Mouse (Mus musculus) gastrocnemius, adult 2 months (tissue): Measurements from ENCODE around the gene Mctp1. TPM values are rescaled to one million over a fixed set of nuclear protein-coding genes. Genes with fewer than 3 reads are reported as not detected.
"Not testable (repeated sequence)": the region's sequence is repeated elsewhere in the genome, so short reads cannot be mapped to it uniquely, and the experiment has no call there.

ENCODE experiments used
- DNase-seq: peaks from one replicate; pipeline ENCODE4 v3.0.0; 2022
- H3K27ac ChIP-seq: fragments of 200-600 bp; 2 replicates; pipeline ENCODE4 v1.8.1; 2022; ENCODE audit warnings: mild to moderate bottlenecking
- H3K4me3 ChIP-seq: fragments of 200-600 bp; 2 replicates; pipeline ENCODE4 v1.8.1; 2022; ENCODE audit warnings: mild to moderate bottlenecking, moderate library complexity
- CTCF ChIP-seq: fragments of 200-600 bp; IDR thresholded peaks from 2 replicates; pipeline ENCODE4 v1.8.1; 2022; ENCODE audit warnings: antibody characterized with exemption, mild to moderate bottlenecking, moderate library complexity
- intact Hi-C: fragments of 180-260 bp; cut with DNase I; formaldehyde crosslinking; loops from one replicate; pipeline ENCODE4 v1.15.1; 2025
- total RNA-seq, 2 experiments: library from RNA; stranded (reverse); gene quantifications; 2 replicates each; pipeline ENCODE4 v1.2.3; 2021

Mctp1 gene
- total RNA-seq, 2 experiments from 2014 or later, result 0.75 to 1.5 TPM

DNA sequence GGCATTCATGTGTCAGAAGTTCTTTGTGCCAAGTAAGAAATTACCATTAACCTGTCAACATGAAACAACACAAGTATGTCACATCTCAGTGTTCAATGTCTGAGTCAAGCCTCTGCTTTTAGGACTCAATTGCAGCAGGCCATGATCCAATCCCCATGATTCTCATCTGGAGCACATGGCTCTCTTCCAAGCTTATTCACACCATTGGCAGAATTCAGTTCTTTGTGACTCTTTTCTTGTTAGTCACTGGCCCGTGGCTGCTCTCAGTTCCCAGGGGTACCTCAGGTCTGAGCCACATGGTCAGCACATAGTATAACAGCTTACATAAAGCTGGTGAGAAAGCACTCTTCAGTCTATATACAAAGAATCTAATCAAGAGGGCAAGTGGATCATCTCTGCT is 138.8 kb downstream of the Mctp1 start:
- no peak for DNase-seq
- intact Hi-C loops, result no loop called here
- Histone ChIP-seq H3K4me3 (no peak overlapping the region), H3K27ac (no peak overlapping the region)
- TF ChIP-seq CTCF, result no peak

DNA sequence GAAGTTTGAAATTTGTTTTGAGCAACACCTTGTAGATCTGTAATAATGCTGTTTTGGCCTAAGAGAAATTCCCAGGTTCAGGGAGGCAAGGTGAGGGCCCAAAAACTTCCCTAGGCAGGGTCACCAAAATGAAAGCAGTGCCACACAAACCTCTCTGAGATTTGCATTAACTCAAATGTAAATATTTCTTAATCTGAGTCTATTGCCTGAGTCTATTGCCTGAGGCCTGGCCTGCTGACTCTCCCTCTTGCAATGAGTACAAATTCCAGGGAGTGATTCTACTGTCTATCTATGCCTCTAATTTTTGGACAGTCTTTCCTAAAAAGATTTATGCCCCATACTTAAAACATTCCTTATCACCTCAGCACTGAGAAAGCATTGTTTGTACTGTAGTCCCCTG is 143.0 kb downstream of the Mctp1 start:
- intact Hi-C loops, result no loop called here
- no peak overlapping the region for H3K27ac ChIP-seq
- no peak overlapping the region for H3K4me3 ChIP-seq
- DNase-seq, result no peak
- no peak for TF ChIP-seq CTCF

DNA sequence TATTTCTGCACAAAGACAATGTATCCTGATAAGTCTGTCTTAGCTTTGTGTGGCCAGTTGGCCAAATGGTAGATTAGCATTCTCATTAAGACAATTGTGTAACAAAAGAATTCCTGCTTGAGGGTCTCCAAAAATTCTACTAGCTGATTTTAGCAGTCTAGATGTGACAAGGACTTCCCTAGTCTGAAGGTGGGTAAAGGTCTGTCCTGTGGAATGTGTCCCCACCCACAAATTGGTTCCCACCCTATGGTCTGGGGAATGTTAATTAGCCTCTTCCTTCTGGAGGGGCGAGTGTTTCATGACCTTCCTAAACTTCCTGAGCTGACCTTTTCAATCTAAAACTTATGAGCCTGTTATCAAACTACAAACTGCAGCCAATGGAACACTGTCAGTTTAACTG is 143.4 kb downstream of the Mctp1 start:
- no peak for DNase-seq
- H3K27ac ChIP-seq, result no peak overlapping the region
- intact Hi-C loops, result no loop called here
- no peak for TF ChIP-seq CTCF
- no peak overlapping the region for H3K4me3 ChIP-seq

DNA sequence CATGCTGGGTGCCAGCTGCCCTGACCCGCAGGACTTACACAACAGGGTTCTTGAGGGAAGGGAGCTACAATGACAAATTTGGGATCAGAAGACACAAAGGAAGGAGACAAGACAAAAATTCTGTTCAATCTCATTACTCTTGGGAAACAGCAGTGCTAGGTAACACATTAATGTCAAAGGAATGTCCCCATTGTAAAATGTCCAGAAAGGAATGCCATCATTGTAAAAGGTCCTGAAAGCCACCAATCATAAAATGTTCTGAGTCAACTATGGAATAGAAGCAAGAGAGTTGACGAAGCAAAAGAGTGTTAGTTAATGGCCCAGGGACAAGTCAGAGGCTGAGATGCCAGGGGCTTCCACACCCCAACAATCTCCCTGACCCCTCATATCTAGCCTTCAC is 145.6 kb downstream of the Mctp1 start:
- no peak for TF ChIP-seq CTCF
- intact Hi-C loops, result no loop called here
- H3K27ac ChIP-seq, result no peak overlapping the region
- H3K4me3 ChIP-seq, result no peak overlapping the region
- DNase-seq, result no peak

DNA sequence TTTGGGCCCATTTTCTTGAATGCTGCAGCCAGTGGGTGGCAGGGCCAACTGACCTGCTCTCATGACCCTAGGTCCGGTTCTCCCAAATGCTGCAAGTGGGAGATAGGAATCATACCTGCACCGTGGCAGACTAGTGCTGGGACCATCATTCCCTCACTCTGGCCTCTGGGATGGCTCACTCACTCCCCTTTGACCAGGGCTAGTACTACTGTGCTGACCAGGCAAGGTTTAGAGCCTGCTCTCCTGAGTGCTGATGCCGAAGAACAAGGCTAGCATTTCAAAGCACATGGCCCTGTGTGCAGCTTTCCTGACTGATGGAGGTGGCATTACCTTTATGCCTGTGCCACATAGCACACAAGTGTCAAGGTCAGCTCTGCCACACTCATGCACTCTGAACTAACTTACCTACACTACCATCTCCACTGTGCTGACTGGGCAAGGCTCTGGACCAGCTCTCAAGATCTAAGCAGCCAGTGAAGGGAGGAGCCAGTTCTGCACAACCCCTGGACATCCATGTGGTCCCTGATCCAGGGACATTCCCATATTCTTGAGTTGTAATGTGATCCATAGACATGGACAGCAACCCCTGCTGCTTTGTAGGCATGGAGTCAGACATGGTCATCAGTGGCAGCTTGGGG is 146.7 kb downstream of the Mctp1 start:
- no peak for TF ChIP-seq CTCF
- intact Hi-C loops, result no loop called here

DNA sequence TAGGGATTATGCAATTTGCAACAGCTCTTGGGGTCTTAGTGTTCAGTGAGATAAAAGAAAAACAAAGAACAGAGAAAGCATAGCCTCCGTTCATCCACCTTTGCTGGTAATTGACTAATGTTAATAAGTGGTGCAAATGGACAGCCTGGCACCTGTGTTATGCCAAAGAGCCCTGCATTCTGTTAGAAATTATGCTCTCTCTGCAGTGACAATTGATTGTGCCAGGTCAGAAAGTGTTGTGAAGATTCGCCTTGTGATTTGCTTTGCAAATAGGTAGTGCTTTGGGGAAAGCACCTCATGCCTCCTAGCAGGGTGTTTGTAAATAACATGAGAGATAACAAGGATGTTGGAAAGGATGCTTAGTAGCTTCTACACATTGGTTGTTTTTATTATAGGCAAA is 163.5 kb downstream of the Mctp1 start:
- H3K4me3 ChIP-seq, result no peak overlapping the region
- no peak for DNase-seq
- no peak for TF ChIP-seq CTCF
- no peak overlapping the region for H3K27ac ChIP-seq
- intact Hi-C loops, result no loop called here

More for the DNA sequence above, 146.7 kb downstream of the Mctp1 start:
- Histone ChIP-seq H3K27ac (no peak overlapping the region), H3K4me3 (no peak overlapping the region)
- DNase-seq, result no peak

DNA sequence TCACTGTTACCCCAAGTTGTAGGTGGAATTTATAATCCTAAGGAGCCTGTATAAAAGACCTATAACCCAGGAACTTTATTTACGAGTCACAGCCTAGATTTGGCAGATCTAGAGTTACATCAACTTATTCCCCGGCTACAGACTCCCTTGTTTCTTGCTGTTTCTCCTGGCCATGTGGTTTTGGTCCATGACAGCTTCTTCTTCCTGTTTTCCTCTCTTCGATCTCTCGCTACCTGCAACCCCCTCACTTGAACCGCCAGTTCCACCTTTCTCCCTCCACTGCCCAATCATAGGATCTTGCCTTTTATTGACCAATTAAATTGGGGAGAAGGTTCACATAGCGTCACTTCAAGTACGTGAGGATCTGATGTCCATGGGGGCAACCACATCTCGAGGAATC is 176.6 kb downstream of the Mctp1 start:
- intact Hi-C loops, result no loop called here
- Histone ChIP-seq H3K4me3 (no peak overlapping the region), H3K27ac (no peak overlapping the region)
- TF ChIP-seq CTCF, result no peak
- no peak for DNase-seq

DNA sequence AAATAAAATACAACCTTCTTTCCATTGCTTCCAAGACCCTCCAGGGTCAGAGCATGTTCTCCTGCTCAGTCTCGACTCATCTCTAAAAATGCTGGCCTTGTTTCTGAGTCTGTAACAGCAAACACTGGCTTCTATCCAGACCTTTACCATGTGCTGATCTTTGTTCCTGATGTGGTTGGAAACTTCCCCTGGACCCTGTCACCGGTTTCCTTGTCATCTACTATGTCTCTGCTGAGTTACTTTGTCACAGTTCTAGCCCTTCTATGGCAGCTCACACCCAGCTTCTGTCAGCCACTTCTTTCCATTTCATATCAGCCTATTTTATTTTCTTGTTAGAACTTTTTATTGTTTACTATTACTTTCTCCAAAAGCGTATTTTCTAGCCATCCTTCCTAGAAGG is 177.3 kb downstream of the Mctp1 start:
- no peak overlapping the region for H3K4me3 ChIP-seq
- intact Hi-C loops, result no loop called here
- no peak for DNase-seq
- no peak for TF ChIP-seq CTCF
- H3K27ac ChIP-seq, result no peak overlapping the region

DNA sequence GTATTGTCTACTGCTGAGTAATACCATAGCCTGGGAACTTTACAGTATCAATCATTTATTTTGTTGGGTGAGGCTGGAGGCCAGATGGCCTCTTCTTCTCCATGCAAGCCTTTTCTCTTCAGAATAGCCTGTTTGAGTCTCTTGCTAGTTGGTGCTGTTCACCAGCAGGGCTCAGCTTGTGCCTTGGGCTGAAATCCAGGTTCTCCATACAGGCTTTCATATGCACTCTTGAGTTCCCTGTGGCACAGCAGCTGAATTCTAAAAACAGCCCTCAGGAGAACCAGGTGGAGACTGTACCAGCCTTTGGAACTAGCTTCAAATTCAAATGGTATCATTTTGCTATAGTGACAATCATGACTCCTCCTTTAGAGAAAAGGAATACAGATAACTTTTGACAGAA is 179.7 kb downstream of the Mctp1 start:
- H3K27ac ChIP-seq, result no peak overlapping the region
- DNase-seq, result no peak
- no peak for TF ChIP-seq CTCF
- H3K4me3 ChIP-seq, result no peak overlapping the region
- intact Hi-C loops, result no loop called here

DNA sequence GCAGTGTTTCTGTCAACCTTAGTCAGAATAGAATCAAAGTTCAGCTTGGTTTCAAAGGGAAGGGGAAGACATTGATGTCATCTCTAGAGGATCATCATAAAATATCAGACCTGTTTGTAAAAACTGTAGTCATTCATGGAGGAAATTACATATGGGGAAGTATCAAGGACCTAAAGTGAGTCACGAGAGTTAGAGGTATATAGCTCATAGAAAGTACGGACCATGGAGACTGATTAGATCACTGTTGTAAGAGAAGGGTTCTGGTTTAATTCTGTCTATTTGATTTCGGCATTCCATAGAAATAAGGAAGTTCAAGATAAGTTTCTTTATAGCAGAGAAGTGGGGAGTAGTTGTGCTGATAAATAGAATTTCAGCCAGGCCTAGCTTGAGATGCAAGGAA is 181.7 kb downstream of the Mctp1 start:
- intact Hi-C loops, result no loop called here
- DNase-seq, result no peak
- Histone ChIP-seq H3K4me3 (no peak overlapping the region), H3K27ac (no peak overlapping the region)
- no peak for TF ChIP-seq CTCF

DNA sequence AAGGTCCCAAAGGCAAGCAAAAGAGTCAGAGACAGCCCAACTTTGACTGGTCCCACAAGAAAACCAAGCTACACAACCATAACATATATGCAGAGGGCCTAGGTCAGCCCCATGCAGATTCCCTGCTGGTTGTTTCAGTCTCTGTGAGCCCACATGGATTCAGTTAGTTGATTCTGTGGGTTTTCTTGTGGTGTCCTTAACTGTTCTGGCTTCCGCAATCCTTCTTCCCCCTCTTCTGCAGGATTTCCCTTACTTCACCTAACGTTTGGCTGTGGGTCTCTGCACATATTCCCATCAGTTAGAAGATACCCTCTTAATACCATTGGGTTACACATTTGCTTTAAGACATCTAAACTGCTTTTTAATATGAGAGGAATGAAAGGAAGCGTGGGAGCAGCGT is 183.1 kb downstream of the Mctp1 start:
- DNase-seq, result no peak
- TF ChIP-seq CTCF, result no peak
- no peak overlapping the region for H3K4me3 ChIP-seq
- intact Hi-C loops, result no loop called here
- no peak overlapping the region for H3K27ac ChIP-seq

DNA sequence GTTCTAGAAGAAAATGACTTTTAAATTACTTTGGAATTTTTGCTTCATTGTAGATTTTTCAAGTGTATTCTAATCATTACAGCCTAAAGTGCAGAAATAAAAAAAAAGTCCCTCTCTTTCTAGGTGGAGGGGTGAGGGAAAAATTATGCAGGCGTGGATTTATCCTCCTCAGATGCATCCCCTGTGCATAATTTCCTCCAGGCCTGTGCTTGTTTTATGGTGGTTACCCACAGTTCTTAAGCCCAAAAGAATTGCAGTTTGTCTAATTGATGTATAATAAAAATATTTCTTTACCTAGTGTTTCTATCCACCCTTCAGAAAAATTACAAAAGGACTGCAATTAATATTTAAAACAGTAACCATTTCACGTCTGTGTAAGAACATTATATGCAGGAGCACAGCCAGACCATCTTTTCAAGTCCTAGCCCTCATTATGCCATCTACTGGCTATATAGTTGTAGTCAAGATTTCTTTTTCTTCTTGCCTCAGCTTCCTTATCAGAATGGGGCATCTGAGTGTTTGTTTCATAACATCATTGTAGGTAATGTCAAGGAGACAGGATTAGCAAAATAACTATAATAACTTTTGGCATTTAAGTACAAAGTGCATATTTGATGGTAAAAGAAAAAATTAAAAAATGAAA is 184.4 kb downstream of the Mctp1 start:
- no peak overlapping the region for H3K4me3 ChIP-seq
- intact Hi-C loops, result no loop called here
- no peak overlapping the region for H3K27ac ChIP-seq
- DNase-seq, result no peak
- TF ChIP-seq CTCF, result no peak

DNA sequence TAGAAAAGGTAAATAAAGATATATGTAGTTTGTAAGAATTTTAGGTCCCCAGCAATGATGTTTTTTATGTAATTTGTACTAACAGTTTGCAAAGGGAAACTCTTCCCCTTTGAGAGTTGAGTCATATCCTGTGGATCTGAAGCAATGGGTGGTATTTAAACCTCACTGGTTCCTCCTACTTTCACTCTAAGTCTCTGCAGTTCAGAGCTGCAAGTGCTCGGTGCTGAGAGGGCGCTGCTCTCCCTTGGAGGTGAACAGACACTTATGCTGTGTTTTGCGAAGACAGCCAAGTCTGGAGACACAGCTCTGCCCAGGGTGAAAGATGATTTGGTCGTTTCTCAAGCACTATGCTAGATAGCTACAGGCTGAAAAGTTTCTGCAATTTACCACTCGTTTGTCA is 195.1 kb downstream of the Mctp1 start:
- peak; percentile 33 for DNase-seq
- Histone ChIP-seq H3K4me3 (peak overlapping the region; percentile 33), H3K27ac (no peak overlapping the region)
- intact Hi-C loops, result no loop called here
- no peak for TF ChIP-seq CTCF

DNA sequence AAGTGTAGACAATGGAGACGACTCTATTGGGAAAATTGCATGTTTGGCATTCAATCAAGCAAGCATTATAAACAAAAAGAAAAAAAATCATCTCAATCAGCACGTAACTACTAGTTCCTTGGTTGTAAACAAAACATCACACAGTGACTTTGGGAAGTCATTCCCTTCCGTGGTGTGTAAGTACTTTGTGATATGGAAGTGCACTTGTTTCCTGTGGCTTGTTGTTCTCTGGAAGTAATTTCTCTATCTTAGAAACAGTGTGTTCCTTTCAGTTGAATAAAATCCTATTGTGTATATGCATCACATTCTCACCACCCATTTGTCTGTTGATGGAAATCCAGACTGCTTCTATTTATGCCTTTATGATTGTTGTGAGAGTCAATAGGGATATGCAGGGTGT is 201.1 kb downstream of the Mctp1 start:
- Histone ChIP-seq H3K27ac (no peak overlapping the region), H3K4me3 (no peak overlapping the region)
- DNase-seq, result no peak
- intact Hi-C loops, result no loop called here
- TF ChIP-seq CTCF, result no peak

DNA sequence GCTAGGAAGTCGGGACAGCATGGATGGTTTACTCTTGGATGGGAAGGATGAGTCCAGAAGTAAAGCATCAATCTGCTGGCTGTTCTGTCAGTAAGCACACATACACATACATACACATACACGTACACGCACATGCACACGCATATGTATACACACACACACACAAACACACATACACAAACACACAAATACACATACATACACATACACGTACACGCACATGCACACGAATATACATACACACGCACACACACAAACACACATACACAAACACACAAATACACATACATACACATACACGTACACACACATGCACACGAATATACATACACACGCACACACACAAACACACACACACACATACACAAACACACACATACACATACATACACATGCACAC is 206.4 kb downstream of the Mctp1 start:
- H3K27ac ChIP-seq, intact Hi-C loops, DNase-seq, H3K4me3 ChIP-seq: not testable (repeated sequence)
